Mouse (Mus musculus) limb, embryonic 11.5 days (tissue): ENCODE measurements around the gene Nbas. TPM values are rescaled to one million over a fixed set of nuclear protein-coding genes. Genes with fewer than 3 reads are reported as not detected.

Experiments
- ATAC-seq: fragments of 200-750 bp; cut with Nextera tagmentation; 2 replicates; pipeline ENCODE4 v1.8.0; 2017; ENCODE audit warnings: low read depth; ENCODE audit not compliant: insufficient number of reproducible peaks, low FRiP score, low TSS enrichment
- DNase-seq: peaks from one replicate; pipeline ENCODE4 v3.0.0-alpha.2; 2015; ENCODE audit warnings: low spot score
- H3K27ac ChIP-seq: fragments of 300-500 bp; sonication (generic); replicated peaks from 2 replicates; pipeline ENCODE4 v1.5.1; 2014; ENCODE audit warnings: low read depth, mild to moderate bottlenecking, low read length
- H3K27me3 ChIP-seq: fragments of 300-500 bp; sonication (generic); 2 replicates; pipeline ENCODE4 v1.6.1; 2014; ENCODE audit warnings: mild to moderate bottlenecking, low read length, mixed read lengths; ENCODE audit not compliant: control insufficient read depth, insufficient read depth
- H3K36me3 ChIP-seq: fragments of 300-500 bp; sonication (generic); 2 replicates; pipeline ENCODE4 v1.6.1; 2014; ENCODE audit warnings: mild to moderate bottlenecking, low read length, moderate library complexity, mixed read lengths; ENCODE audit not compliant: control insufficient read depth, insufficient read depth
- H3K4me1 ChIP-seq: fragments of 300-500 bp; sonication (generic); 2 replicates; pipeline ENCODE4 v1.6.1; 2014; ENCODE audit warnings: low read length, mixed read lengths; ENCODE audit not compliant: control insufficient read depth, insufficient read depth
- H3K4me2 ChIP-seq: fragments of 300-500 bp; sonication (generic); 2 replicates; pipeline ENCODE4 v1.6.1; 2014; ENCODE audit warnings: low read depth, mild to moderate bottlenecking, moderate library complexity; ENCODE audit not compliant: severe bottlenecking
- H3K4me3 ChIP-seq: fragments of 300-500 bp; sonication (generic); 2 replicates; pipeline ENCODE4 v1.5.1; 2014; ENCODE audit warnings: low read depth, low read length
- H3K9ac ChIP-seq: fragments of 300-500 bp; sonication (generic); 2 replicates; pipeline ENCODE4 v1.6.1; 2014; ENCODE audit warnings: mild to moderate bottlenecking, low read length
- H3K9me3 ChIP-seq: fragments of 300-500 bp; sonication (generic); 2 replicates; pipeline ENCODE4 v1.6.1; 2016; ENCODE audit warnings: low read length; ENCODE audit not compliant: control insufficient read depth
- WGBS: fragments of 180-500 bp; shearing (Covaris S2); extraction: QIAGEN DNeasy Blood & Tissue Kit; methylation state at CpG from one replicate; pipeline ENCODE4 v1.1.7; 2014; 5-methylcytosine and 5-hydroxymethylcytosine counted together
- polyA plus RNA-seq: library from polyadenylated mRNA; unstranded; fragments of >200 nt; fragmentation: Nextera tagmentation; extraction: Ambion mirVana; gene quantifications from 2 replicates; pipeline ENCODE4 v1.2.1, GENCODE M21; 2014

The Nbas gene
- polyA plus RNA-seq, 1 experiment from 2014 or later = 16.4 TPM

- Histone ChIP-seq H3K4me2 (no peak overlapping the region), H3K9me3 (no peaks in the 10 kb centered on the region), H3K36me3 (no peaks in the 10 kb centered on the region), H3K27me3 (no peaks in the 10 kb centered on the region), H3K9ac (no peak overlapping the region), H3K4me1 (no peaks in the 10 kb centered on the region), H3K27ac (no peak overlapping the region), H3K4me3 (no peak overlapping the region)
- ATAC-seq (no peak), DNase-seq (no peak)
- WGBS = 96% methylated on average over 5 of the region's 5 CpGs
Observed at GRCm38 (mm10) chr12:13357229-13357628, 88.3 kb downstream of the Nbas start.

DNA sequence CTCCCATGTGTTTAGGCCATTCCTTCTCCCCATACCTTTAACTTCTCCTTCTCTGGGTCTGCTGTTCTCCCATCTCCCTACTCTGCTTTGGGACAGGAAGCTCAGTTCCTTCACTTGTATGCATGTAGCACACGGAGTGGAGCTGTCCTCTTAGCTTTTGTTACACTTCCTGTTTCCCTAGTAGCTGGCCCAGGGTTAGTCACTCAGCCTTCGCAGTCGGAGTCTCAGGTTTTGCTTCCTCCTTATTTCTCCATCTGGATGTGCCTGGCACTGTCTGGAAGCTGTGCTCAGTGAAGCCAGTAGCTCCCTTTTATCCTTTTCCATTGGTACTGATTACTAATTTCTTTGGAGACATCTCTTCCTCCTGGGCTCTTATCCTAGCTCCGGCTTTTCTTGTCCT, 89.9 kb downstream of the Nbas start:
- DNase-seq (no peak), ATAC-seq (no peak)
- H3K36me3 ChIP-seq = no peaks in the 10 kb centered on the region
- no peak overlapping the region for H3K4me3 ChIP-seq
- H3K27ac ChIP-seq = no peak overlapping the region
- no peaks in the 10 kb centered on the region for H3K4me1 ChIP-seq
- H3K4me2 ChIP-seq = no peak overlapping the region
- H3K9me3 ChIP-seq = no peaks in the 10 kb centered on the region
- no peaks in the 10 kb centered on the region for H3K27me3 ChIP-seq
- WGBS = 83% methylated on average over 4 of the region's 4 CpGs
- H3K9ac ChIP-seq = no peak overlapping the region

DNA sequence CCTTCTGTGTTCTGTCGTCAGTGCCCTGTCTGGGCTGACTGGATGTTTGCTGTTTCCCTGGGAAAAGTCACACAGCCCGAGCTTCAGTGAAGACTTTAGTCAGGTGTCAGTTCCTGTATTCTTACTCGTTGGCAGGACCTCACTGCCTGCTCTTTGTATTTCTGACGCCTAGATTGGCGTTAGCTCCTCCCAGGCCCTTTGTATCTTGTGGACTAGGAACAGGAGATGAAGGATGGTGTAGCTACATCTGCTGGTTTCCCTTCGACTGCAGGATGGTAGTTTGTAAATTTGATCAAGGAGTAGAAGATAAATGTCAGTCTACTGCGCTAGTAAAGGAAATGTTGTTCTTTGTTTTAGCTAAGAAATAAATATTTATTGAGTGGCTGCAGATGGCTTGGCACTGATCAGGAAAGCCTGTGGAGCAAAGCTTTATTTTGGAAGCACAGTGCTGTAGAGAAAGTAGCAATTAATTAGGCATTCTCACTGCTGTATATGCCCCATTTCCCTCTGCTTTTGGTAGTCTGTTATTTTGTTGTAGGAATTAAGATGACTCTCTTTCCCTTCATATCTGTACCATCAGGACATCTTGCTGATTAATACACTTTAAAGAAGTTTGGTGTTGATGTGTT, 91.4 kb downstream of the Nbas start:
- Histone ChIP-seq H3K27ac (no peak overlapping the region), H3K4me3 (no peak overlapping the region), H3K9me3 (no peaks in the 10 kb centered on the region), H3K4me1 (no peaks in the 10 kb centered on the region), H3K36me3 (no peaks in the 10 kb centered on the region), H3K9ac (no peak overlapping the region), H3K4me2 (no peak overlapping the region), H3K27me3 (no peaks in the 10 kb centered on the region)
- WGBS = 44% methylated on average over 7 of the region's 7 CpGs
- ATAC-seq (no peak), DNase-seq (no peak)

GRCm38 (mm10) chr12:13381580-13381979, 112.6 kb downstream of the Nbas start:
- DNase-seq = no peak
- H3K9ac ChIP-seq = no peak overlapping the region
- no peak overlapping the region for H3K4me3 ChIP-seq
- 89% methylated on average over 7 of the region's 7 CpGs for WGBS
- H3K9me3 ChIP-seq = no peaks in the 10 kb centered on the region
- H3K4me2 ChIP-seq = no peak overlapping the region
- H3K27me3 ChIP-seq = no peaks in the 10 kb centered on the region
- H3K36me3 ChIP-seq = no peaks in the 10 kb centered on the region
- H3K4me1 ChIP-seq = no peaks in the 10 kb centered on the region
- no peak overlapping the region for H3K27ac ChIP-seq
- no peak for ATAC-seq

DNA sequence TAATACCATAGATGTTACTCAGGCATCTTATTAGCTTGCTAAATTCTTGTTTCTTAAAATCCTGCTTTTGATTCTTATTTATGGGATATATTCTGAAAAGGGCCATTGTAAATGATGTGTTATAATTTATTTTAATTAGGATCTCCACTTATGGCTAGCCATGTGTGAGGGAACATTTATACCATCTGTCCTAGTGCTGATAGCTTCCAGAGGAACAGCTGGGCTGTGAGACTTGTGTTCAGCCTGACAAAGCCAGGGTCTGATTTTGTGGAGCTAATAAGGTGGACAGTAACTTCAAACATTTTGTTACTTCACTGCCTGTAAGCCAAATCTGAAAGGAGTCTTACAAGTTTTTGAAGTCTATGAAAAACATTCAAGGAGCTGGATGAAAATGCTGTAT, 113.1 kb downstream of the Nbas start:
- Histone ChIP-seq H3K9ac (no peak overlapping the region), H3K4me1 (no peaks in the 10 kb centered on the region), H3K36me3 (no peaks in the 10 kb centered on the region), H3K27ac (no peak overlapping the region), H3K9me3 (no peaks in the 10 kb centered on the region), H3K27me3 (no peaks in the 10 kb centered on the region), H3K4me2 (no peak overlapping the region), H3K4me3 (no peak overlapping the region)
- ATAC-seq (no peak), DNase-seq (no peak)

DNA sequence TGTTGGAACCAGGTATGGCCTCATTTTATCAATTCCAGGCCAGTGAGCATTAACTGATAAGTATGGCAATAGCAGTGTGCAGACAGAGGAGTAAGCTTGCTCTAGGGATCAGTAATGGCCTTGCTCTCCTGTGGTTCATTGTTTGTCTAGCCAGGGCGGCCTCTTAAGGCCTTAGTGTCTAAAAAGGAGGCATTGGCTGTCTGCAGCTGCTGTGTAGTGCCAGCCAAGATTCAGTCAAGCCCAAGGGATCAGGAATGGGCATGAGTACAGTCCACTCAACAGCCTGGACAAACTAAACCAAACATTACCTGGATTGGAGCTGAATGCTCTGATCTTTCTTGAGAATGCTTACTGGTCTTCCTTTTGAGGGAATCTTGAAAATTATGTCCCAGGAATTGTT, 120.7 kb downstream of the Nbas start:
- H3K4me3 ChIP-seq = no peak overlapping the region
- H3K9me3 ChIP-seq = no peaks in the 10 kb centered on the region
- ATAC-seq (no peak), DNase-seq (no peak)
- H3K36me3 ChIP-seq = no peaks in the 10 kb centered on the region; the same call in 1 of the 2 replicates
- no peak overlapping the region for H3K9ac ChIP-seq
- no peaks in the 10 kb centered on the region for H3K4me1 ChIP-seq
- H3K27me3 ChIP-seq = no peaks in the 10 kb centered on the region
- H3K27ac ChIP-seq = no peak overlapping the region
- no peak overlapping the region for H3K4me2 ChIP-seq
- WGBS = 81% methylated on average over 1 of the region's 1 CpGs

DNA sequence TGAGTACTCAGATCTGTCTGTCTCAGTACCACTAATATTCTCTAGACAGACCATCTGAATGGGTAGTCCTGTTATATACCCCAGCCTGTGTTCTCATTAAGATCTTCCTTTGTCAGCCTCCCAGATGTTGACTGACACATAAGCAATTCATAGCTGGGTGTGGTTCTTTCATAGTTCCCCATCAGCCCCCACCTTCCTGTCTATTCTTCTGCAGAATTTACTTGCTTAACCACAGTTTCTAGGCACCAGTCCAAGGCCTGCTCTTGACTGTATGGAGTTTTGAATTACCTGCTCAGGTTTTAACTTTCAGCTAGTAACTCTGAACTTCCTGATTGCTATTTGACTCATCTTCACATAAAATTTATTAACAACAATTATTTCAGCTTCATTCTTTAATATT, 141.3 kb downstream of the Nbas start:
- Histone ChIP-seq H3K27ac (no peak overlapping the region), H3K4me2 (no peak overlapping the region), H3K9ac (no peak overlapping the region), H3K27me3 (no peaks in the 10 kb centered on the region), H3K4me1 (no peaks in the 10 kb centered on the region), H3K9me3 (no peaks in the 10 kb centered on the region), H3K36me3 (no peaks in the 10 kb centered on the region), H3K4me3 (no peak overlapping the region)
- no peak for DNase-seq
- ATAC-seq = no peak

GRCm38 (mm10) chr12:13418651-13419050, 149.7 kb downstream of the Nbas start:
- no peaks in the 10 kb centered on the region for H3K36me3 ChIP-seq
- no peak overlapping the region for H3K27ac ChIP-seq
- no peaks in the 10 kb centered on the region for H3K4me1 ChIP-seq
- DNase-seq (no peak), ATAC-seq (no peak)
- H3K4me3 ChIP-seq = no peak overlapping the region
- no peaks in the 10 kb centered on the region for H3K9me3 ChIP-seq
- H3K4me2 ChIP-seq = no peak overlapping the region
- WGBS = 90% methylated on average over 2 of the region's 2 CpGs
- no peak overlapping the region for H3K9ac ChIP-seq
- H3K27me3 ChIP-seq = no peaks in the 10 kb centered on the region

- Histone ChIP-seq H3K9ac (no peak overlapping the region), H3K4me1 (no peaks in the 10 kb centered on the region), H3K9me3 (no peaks in the 10 kb centered on the region), H3K27ac (no peak overlapping the region), H3K4me3 (no peak overlapping the region), H3K4me2 (no peak overlapping the region), H3K36me3 (no peaks in the 10 kb centered on the region), H3K27me3 (no peaks in the 10 kb centered on the region)
- WGBS = 81% methylated on average over 1 of the region's 1 CpGs
- DNase-seq (no peak), ATAC-seq (no peak)
Observed at GRCm38 (mm10) chr12:13430219-13430618, 161.3 kb downstream of the Nbas start.
